Mouse (Mus musculus) limb, embryonic 14.5 days (tissue): ENCODE measurements at regions not wholly inside any gene's neighbourhood (a gene's known extent, or its start where the extent isn't known, plus 50 kb on each side); places are given as distances from the start of the nearest gene placed in this dataset.

Experiments used
- ATAC-seq: fragments of 200-750 bp; cut with Nextera tagmentation; 2 replicates; pipeline ENCODE4 v1.8.0; 2017; ENCODE audit warnings: low read depth, moderate number of reproducible peaks, moderate TSS enrichment; ENCODE audit not compliant: low FRiP score
- DNase-seq: peaks from one replicate; pipeline ENCODE4 v3.0.0-alpha.2; 2015; ENCODE audit warnings: low spot score
- H3K27ac ChIP-seq: fragments of 300-500 bp; sonication (generic); replicated peaks from 2 replicates; pipeline ENCODE4 v1.5.1; 2014; ENCODE audit warnings: low read depth, mild to moderate bottlenecking, low read length, moderate library complexity, mixed read lengths
- H3K27me3 ChIP-seq: fragments of 300-500 bp; sonication (generic); 2 replicates; pipeline ENCODE4 v1.6.1; 2014; ENCODE audit warnings: low read length, mixed read lengths; ENCODE audit not compliant: control insufficient read depth, insufficient read depth
- H3K36me3 ChIP-seq: fragments of 300-500 bp; sonication (generic); 2 replicates; pipeline ENCODE4 v1.6.1; 2014; ENCODE audit warnings: mild to moderate bottlenecking, low read length, moderate library complexity, mixed read lengths; ENCODE audit not compliant: control insufficient read depth, insufficient read depth
- H3K4me1 ChIP-seq: fragments of 300-500 bp; sonication (generic); 2 replicates; pipeline ENCODE4 v1.6.1; 2014; ENCODE audit warnings: antibody characterized with exemption, low read length, mixed read lengths; ENCODE audit not compliant: control insufficient read depth, insufficient read depth
- H3K4me2 ChIP-seq: fragments of 300-500 bp; sonication (generic); replicated peaks from 2 replicates; pipeline ENCODE4 v1.6.1; 2014; ENCODE audit warnings: low read depth, mild to moderate bottlenecking, low read length, moderate library complexity; ENCODE audit not compliant: severe bottlenecking
- H3K4me3 ChIP-seq: fragments of 300-500 bp; sonication (generic); replicated peaks from 2 replicates; pipeline ENCODE4 v1.5.1; 2014; ENCODE audit warnings: low read length
- H3K9ac ChIP-seq: fragments of 300-500 bp; sonication (generic); 2 replicates; pipeline ENCODE4 v1.6.1; 2014; ENCODE audit warnings: mild to moderate bottlenecking, low read depth, low read length, moderate library complexity; ENCODE audit not compliant: severe bottlenecking
- H3K9me3 ChIP-seq: fragments of 300-500 bp; sonication (generic); 2 replicates; pipeline ENCODE4 v1.6.1; 2016; ENCODE audit warnings: low read length; ENCODE audit not compliant: control insufficient read depth
- POLR2A ChIP-seq: fragments of 200-500 bp; IDR thresholded peaks from 2 replicates; pipeline ENCODE4 v1.8.0; 2012; ENCODE audit warnings: inconsistent platforms, mild to moderate bottlenecking, moderate library complexity, borderline replicate concordance; ENCODE audit not compliant: insufficient read depth, insufficient read length; ENCODE audit errors: extremely low read depth
- WGBS: fragments of 180-500 bp; shearing (Covaris S2); extraction: QIAGEN DNeasy Blood & Tissue Kit; methylation state at CpG from one replicate; pipeline ENCODE4 v1.1.7; 2014; 5-methylcytosine and 5-hydroxymethylcytosine counted together

- WGBS: 78% methylated on average over 3 of the region's 3 CpGs
- ATAC-seq: no peak
- H3K27me3 ChIP-seq: no peaks in the 10 kb centered on the region
- no peaks in the 10 kb centered on the region for H3K9me3 ChIP-seq
- TF ChIP-seq POLR2A: no peak
- no peak overlapping the region for H3K27ac ChIP-seq
- no peak overlapping the region for H3K4me3 ChIP-seq
- H3K36me3 ChIP-seq: no peaks in the 10 kb centered on the region
- no peaks in the 10 kb centered on the region for H3K4me1 ChIP-seq
- DNase-seq: no peak
- no peak overlapping the region for H3K9ac ChIP-seq
- H3K4me2 ChIP-seq: no peak overlapping the region
These were observed 340.0 kb downstream of the Phkb start for GRCm38 (mm10) chr8:86180793-86181192.

- ATAC-seq (no peak), DNase-seq (no peak)
- Histone ChIP-seq H3K9ac (no peak overlapping the region), H3K9me3 (no peaks in the 10 kb centered on the region), H3K4me3 (no peak overlapping the region), H3K4me2 (no peak overlapping the region), H3K27ac (no peak overlapping the region), H3K36me3 (no peaks in the 10 kb centered on the region), H3K4me1 (no peaks in the 10 kb centered on the region), H3K27me3 (no peaks in the 10 kb centered on the region)
- WGBS: 75% methylated on average over 1 of the region's 1 CpGs
- no peak for TF ChIP-seq POLR2A
These were observed 329.3 kb downstream of the Phkb start for GRCm38 (mm10) chr8:86170091-86170490.

GRCm38 (mm10) chr8:86164818-86165217, 324.1 kb downstream of the Phkb start:
- no peaks in the 10 kb centered on the region for H3K36me3 ChIP-seq
- no peaks in the 10 kb centered on the region for H3K9me3 ChIP-seq
- no peak for ATAC-seq
- H3K27me3 ChIP-seq: no peaks in the 10 kb centered on the region
- H3K4me2 ChIP-seq: no peak overlapping the region
- no peak for TF ChIP-seq POLR2A
- H3K9ac ChIP-seq: no peak overlapping the region
- no peak overlapping the region for H3K4me3 ChIP-seq
- DNase-seq: no peak
- H3K27ac ChIP-seq: no peak overlapping the region
- WGBS: 85% methylated on average over 2 of the region's 2 CpGs
- H3K4me1 ChIP-seq: no peaks in the 10 kb centered on the region

- no peaks in the 10 kb centered on the region for H3K9me3 ChIP-seq
- ATAC-seq (no peak), DNase-seq (no peak)
- no peak overlapping the region for H3K9ac ChIP-seq
- no peak overlapping the region for H3K4me3 ChIP-seq
- no peak overlapping the region for H3K27ac ChIP-seq
- H3K36me3 ChIP-seq: no peaks in the 10 kb centered on the region
- no peak for TF ChIP-seq POLR2A
- H3K4me2 ChIP-seq: no peak overlapping the region
- no peaks in the 10 kb centered on the region for H3K4me1 ChIP-seq
- 86% methylated on average over 6 of the region's 6 CpGs for WGBS
- H3K27me3 ChIP-seq: no peaks in the 10 kb centered on the region
These were observed 318.5 kb downstream of the Phkb start for GRCm38 (mm10) chr8:86159074-86159783.

GRCm38 (mm10) chr8:86147586-86147985, 306.8 kb downstream of the Phkb start:
- no peak overlapping the region for H3K27ac ChIP-seq
- TF ChIP-seq POLR2A: no peak
- H3K4me2 ChIP-seq: no peak overlapping the region
- no peaks in the 10 kb centered on the region for H3K9me3 ChIP-seq
- no peaks in the 10 kb centered on the region for H3K36me3 ChIP-seq
- 42% methylated on average over 6 of the region's 6 CpGs for WGBS
- DNase-seq (no peak), ATAC-seq (no peak)
- 0 out of 2 replicates have a peak, but pooled peaks cover 4% of the 10 kb centered on the region for H3K4me1 ChIP-seq
- no peaks in the 10 kb centered on the region for H3K27me3 ChIP-seq
- H3K4me3 ChIP-seq: no peak overlapping the region
- no peak overlapping the region for H3K9ac ChIP-seq
